Mouse (Mus musculus) Muller cell, postnatal 12 days (primary cell): ENCODE data around the gene Psmd3.
"Not testable (repeated sequence)": the region's sequence is repeated elsewhere in the genome, so short reads cannot be mapped to it uniquely, and the experiment has no call there.

ENCODE experiments used
- DNase-seq: peaks from one replicate; pipeline ENCODE4 v3.0.0-alpha.2; 2015; ENCODE audit errors: inconsistent ontology term

The Psmd3 gene

GRCm38 (mm10) chr11:98717904-98718303 lies 35.5 kb downstream of the Psmd3 start:
- peak; percentile 55 for DNase-seq

- no peak for DNase-seq
These were observed 38.4 kb downstream of the Psmd3 start for GRCm38 (mm10) chr11:98720756-98721155.

- peak; percentile 82 for DNase-seq
These were observed 39.3 kb downstream of the Psmd3 start for GRCm38 (mm10) chr11:98721458-98722226.

GRCm38 (mm10) chr11:98723098-98723497 lies 40.7 kb downstream of the Psmd3 start:
- DNase-seq = no peak

GRCm38 (mm10) chr11:98725926-98726506 lies 43.7 kb downstream of the Psmd3 start:
- no peak for DNase-seq

GRCm38 (mm10) chr11:98729119-98729588 lies 46.8 kb downstream of the Psmd3 start, which contains the start of gene Med24:
TSS of gene Med24 (minus strand) at chr11:98729435.
- DNase-seq = peak; percentile 83

- DNase-seq = no peak
These were observed 48.4 kb downstream of the Psmd3 start for GRCm38 (mm10) chr11:98730727-98731126.

- no peak for DNase-seq
These were observed 48.8 kb downstream of the Psmd3 start for GRCm38 (mm10) chr11:98731134-98731533.

- no peak for DNase-seq
These were observed 51.7 kb downstream of the Psmd3 start for GRCm38 (mm10) chr11:98734020-98734419.

GRCm38 (mm10) chr11:98735111-98735510 lies 52.8 kb downstream of the Psmd3 start:
- no peak for DNase-seq

GRCm38 (mm10) chr11:98736176-98736575 lies 53.8 kb downstream of the Psmd3 start:
- DNase-seq = no peak

- DNase-seq = not testable (repeated sequence)
These were observed 54.9 kb downstream of the Psmd3 start for GRCm38 (mm10) chr11:98737220-98737619.

- DNase-seq = no peak
These were observed 56.1 kb downstream of the Psmd3 start for GRCm38 (mm10) chr11:98738428-98738911.

GRCm38 (mm10) chr11:98738925-98739324 lies 56.6 kb downstream of the Psmd3 start:
- DNase-seq = no peak

GRCm38 (mm10) chr11:98740026-98740392 lies 57.7 kb downstream of the Psmd3 start:
- DNase-seq = no peak

GRCm38 (mm10) chr11:98740393-98741050 lies 58.2 kb downstream of the Psmd3 start, which contains the start of gene Thra:
TSS of gene Thra (plus strand) at chr11:98740638.
- DNase-seq = peak; percentile 78

GRCm38 (mm10) chr11:98741051-98741620 lies 58.8 kb downstream of the Psmd3 start:
- peak; percentile 30 for DNase-seq

- peak; percentile 89 for DNase-seq
These were observed 59.5 kb downstream of the Psmd3 start for GRCm38 (mm10) chr11:98741622-98742396.

- peak; percentile 57 for DNase-seq
These were observed 60.3 kb downstream of the Psmd3 start for GRCm38 (mm10) chr11:98742397-98743291.
